Mouse (Mus musculus) neutrophil, adult 65 days (primary cell): ENCODE data around the gene Trim75. TPM values are rescaled to one million over a fixed set of nuclear protein-coding genes. Genes with fewer than 3 reads are reported as not detected.

Experiments used
- total RNA-seq: library from RNA; stranded (reverse); gene quantifications from 2 replicates; pipeline ENCODE4 v1.2.4, GENCODE M21; 2023

The Trim75 gene
- total RNA-seq, result not detected in 2 replicates

DNA sequence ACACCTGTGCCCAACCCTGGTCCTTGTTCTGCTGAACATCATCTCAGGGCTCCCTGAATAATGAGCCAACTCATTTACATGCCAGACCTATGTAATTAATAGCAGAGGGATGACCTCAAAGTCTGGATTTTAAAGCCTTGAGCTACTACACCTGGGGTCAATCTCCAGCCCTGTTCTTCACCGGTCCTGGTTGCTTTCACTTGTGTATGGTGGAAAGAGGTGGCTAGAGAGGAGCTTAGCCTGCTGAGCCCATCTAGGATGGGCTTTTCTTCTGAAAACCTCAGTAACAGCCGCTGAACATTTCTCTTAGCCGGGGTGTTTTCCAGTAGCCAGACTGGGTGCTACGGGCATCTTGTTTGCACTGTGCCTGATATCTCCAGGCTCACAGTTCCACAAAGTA lies at the start of gene Trim75:
TSS of gene Trim75 (minus strand) at position 101 of the 400 bp plus-strand sequence.

GRCm38 (mm10) chr8:65037117-65037533 lies 49.5 kb upstream of the Trim75 start, which contains the start of gene Apela:
Gene Apela (minus strand): TSS chr8:65037336.

DNA sequence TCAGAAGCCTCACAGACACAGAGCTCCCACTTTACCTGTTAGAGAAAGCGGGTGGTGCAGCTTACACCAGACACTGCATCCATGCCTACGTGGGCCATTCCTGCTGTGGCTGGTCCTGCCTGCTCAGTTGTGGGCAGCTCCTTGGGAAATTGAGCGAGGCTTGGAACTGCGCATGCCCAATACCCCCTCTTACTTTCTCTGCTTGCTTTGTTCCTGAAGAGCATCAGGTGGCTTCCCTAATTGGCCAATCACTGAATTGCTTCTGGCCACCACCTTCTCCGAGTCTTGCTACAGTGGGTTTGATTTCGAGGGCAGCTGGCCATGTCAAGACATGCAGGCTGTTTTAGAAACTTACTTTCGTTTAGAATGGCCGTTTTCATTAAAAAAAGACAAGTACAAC lies 30.8 kb upstream of the Trim75 start, which contains the start of the genes Trim61 and Trim60:
TSS of gene Trim61 (minus strand) at position 101 of the 400 bp plus-strand sequence.
TSS of gene Trim60 (minus strand) at position 162 of the 400 bp plus-strand sequence.

DNA sequence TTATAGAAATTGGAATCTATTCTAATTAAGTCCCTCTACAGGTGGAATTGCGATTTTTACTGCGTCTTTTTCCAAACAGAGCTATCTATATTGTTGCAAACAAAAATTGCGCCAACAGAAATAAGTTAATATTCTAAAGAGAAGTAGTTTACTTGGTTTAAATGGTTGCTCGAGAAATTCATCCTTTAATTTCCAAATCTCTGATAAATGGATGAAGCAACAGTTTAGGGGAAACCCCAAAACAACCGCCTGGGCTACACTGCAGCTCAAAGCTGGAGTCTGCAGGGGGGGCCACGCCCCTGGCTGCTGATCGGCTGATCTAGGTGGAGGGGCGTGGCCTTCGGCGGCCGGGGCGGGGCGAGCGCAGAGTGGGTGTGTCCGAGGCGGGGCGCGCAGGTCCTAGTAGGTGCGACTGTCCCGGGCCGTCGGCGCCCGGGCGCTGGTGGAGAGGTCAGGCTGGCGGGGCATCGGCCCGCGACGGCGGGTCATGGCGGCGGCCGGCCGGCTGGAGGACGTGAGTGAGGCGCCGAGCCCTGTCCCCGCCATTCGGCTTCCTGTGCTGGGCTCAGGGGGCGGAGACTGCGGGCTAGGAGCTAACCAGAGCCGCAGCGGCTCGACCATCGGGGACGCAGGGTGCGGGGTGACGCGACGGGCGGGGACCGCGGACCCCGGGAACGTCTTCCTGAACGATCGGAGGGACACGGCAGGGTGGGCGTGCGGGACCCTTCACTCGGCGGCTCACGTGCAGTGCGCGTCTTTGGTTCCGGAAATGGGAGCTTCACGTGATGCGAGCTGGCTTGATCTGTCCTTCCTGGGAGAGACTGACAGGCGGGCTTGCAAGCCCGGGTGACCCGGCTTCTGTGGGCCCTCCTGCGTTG lies 40.6 kb downstream of the Trim75 start, which contains the start of gene Tmem192:
TSS of gene Tmem192 (plus strand) at position 366 of the 878 bp plus-strand sequence.

Other genes starting within 250 kb of the Trim75 start
- gene Klhl2, start 137.8 kb downstream of the Trim75 start, total RNA-seq, result 48.7 and 77.2 TPM in 2 replicates
- 25.7 and 30.8 TPM in 2 replicates for gene Tmem192, start 40.6 kb downstream of the Trim75 start, total RNA-seq
- gene Trim61, start 30.7 kb upstream of the Trim75 start, total RNA-seq, result not detected in 2 replicates
- not detected in 2 replicates for gene Trim60, start 30.8 kb upstream of the Trim75 start, total RNA-seq
- gene Apela, start 49.5 kb upstream of the Trim75 start, total RNA-seq, result not detected in 2 replicates
- not detected in 2 replicates for gene Gm10663, start 87.2 kb upstream of the Trim75 start, total RNA-seq
- not detected in 2 replicates for gene BC030870, start 141.7 kb upstream of the Trim75 start, total RNA-seq